Mouse (Mus musculus): ENCODE measurements around the gene Copz2. TPM values are rescaled to one million over a fixed set of nuclear protein-coding genes. Genes with fewer than 3 reads are reported as not detected.

Gene Copz2
- polyA plus RNA-seq, 1 experiment from 2014 or later, result 37.4 TPM

GRCm38 (mm10) chr11:96859635-96860034 is 10.0 kb downstream of the Copz2 start:
- no peak for DNase-seq (ENCODE audit: low spot score)
- Histone ChIP-seq H3K27me3 (replicated peaks; ENCODE audit: low read depth, poor library complexity, severe bottlenecking) (peaks cover 4% of the 10 kb centered on the region; the same call in 1 of the 2 replicates), H3K4me3 (no peak overlapping the region), H3K36me3 (replicated peaks) (no peaks in the 10 kb centered on the region), H3K9me3 (no peaks in the 10 kb centered on the region), H3K27ac (replicated peaks) (no peak overlapping the region), H3K4me1 (peaks cover 41% of the 10 kb centered on the region)
- WGBS, result 94% methylated on average over 4 of the region's 4 CpGs

GRCm38 (mm10) chr11:96860564-96860963 is 10.9 kb downstream of the Copz2 start:
- peaks cover 41% of the 10 kb centered on the region for H3K4me1 ChIP-seq
- DNase-seq (ENCODE audit: low spot score), result peak; percentile 86
- WGBS, result 9% methylated on average over 8 of the region's 8 CpGs
- no peaks in the 10 kb centered on the region for H3K36me3 ChIP-seq (replicated peaks)
- no peak overlapping the region for H3K27ac ChIP-seq (replicated peaks)
- H3K9me3 ChIP-seq, result no peaks in the 10 kb centered on the region
- peaks cover 4% of the 10 kb centered on the region; the same call in 1 of the 2 replicates for H3K27me3 ChIP-seq (replicated peaks; ENCODE audit: low read depth, poor library complexity, severe bottlenecking)
- peak overlapping the region; percentile 60; the same call in 1 of the 2 replicates for H3K4me3 ChIP-seq

GRCm38 (mm10) chr11:96861446-96861845 is 11.8 kb downstream of the Copz2 start:
- Histone ChIP-seq H3K9me3 (no peaks in the 10 kb centered on the region), H3K27me3 (replicated peaks; ENCODE audit: low read depth, poor library complexity, severe bottlenecking) (peaks cover 4% of the 10 kb centered on the region; the same call in 1 of the 2 replicates), H3K4me3 (peak overlapping the region; percentile 60), H3K36me3 (replicated peaks) (no peaks in the 10 kb centered on the region), H3K27ac (replicated peaks) (no peak overlapping the region), H3K4me1 (peaks cover 41% of the 10 kb centered on the region)
- WGBS, result 1% methylated on average over 20 of the region's 20 CpGs
- no peak for DNase-seq (ENCODE audit: low spot score)

- Histone ChIP-seq H3K27me3 (replicated peaks; ENCODE audit: low read depth, poor library complexity, severe bottlenecking) (peaks cover 4% of the 10 kb centered on the region; the same call in 1 of the 2 replicates), H3K9me3 (no peaks in the 10 kb centered on the region), H3K4me3 (peak overlapping the region; percentile 60), H3K27ac (replicated peaks) (0 out of 2 replicates have a peak overlapping the region, but pooled peaks have one; percentile 40), H3K4me1 (peaks cover 41% of the 10 kb centered on the region), H3K36me3 (replicated peaks) (no peaks in the 10 kb centered on the region)
- peak; percentile 96 for DNase-seq (ENCODE audit: low spot score)
- under 1% methylated on average over 31 of the region's 31 CpGs for WGBS
Measured at GRCm38 (mm10) chr11:96861878-96862289, 12.2 kb downstream of the Copz2 start.

GRCm38 (mm10) chr11:96862534-96862933 is 12.9 kb downstream of the Copz2 start:
- Histone ChIP-seq H3K36me3 (replicated peaks) (no peaks in the 10 kb centered on the region), H3K9me3 (no peaks in the 10 kb centered on the region), H3K4me3 (peak overlapping the region; percentile 60), H3K27me3 (replicated peaks; ENCODE audit: low read depth, poor library complexity, severe bottlenecking) (peaks cover 4% of the 10 kb centered on the region; the same call in 1 of the 2 replicates), H3K4me1 (peaks cover 41% of the 10 kb centered on the region), H3K27ac (replicated peaks) (0 out of 2 replicates have a peak overlapping the region, but pooled peaks have one; percentile 40)
- DNase-seq (ENCODE audit: low spot score), result no peak
- WGBS, result 74% methylated on average over 12 of the region's 12 CpGs

GRCm38 (mm10) chr11:96863206-96863995 is 13.7 kb downstream of the Copz2 start:
- DNase-seq (ENCODE audit: low spot score), result peak; percentile 80
- no peaks in the 10 kb centered on the region for H3K9me3 ChIP-seq
- peak overlapping the region; percentile 46 for H3K4me3 ChIP-seq
- H3K36me3 ChIP-seq (replicated peaks), result no peaks in the 10 kb centered on the region
- peaks cover 41% of the 10 kb centered on the region for H3K4me1 ChIP-seq
- H3K27ac ChIP-seq (replicated peaks), result peak overlapping the region; percentile 75
- WGBS, result 21% methylated on average over 26 of the region's 26 CpGs
- H3K27me3 ChIP-seq (replicated peaks; ENCODE audit: low read depth, poor library complexity, severe bottlenecking), result peaks cover 4% of the 10 kb centered on the region; the same call in 1 of the 2 replicates

- 14% methylated on average over 5 of the region's 5 CpGs for WGBS
- H3K27me3 ChIP-seq (replicated peaks; ENCODE audit: low read depth, poor library complexity, severe bottlenecking), result peaks cover 4% of the 10 kb centered on the region; the same call in 1 of the 2 replicates
- H3K9me3 ChIP-seq, result no peaks in the 10 kb centered on the region
- H3K4me3 ChIP-seq, result no peak overlapping the region
- peaks cover 31% of the 10 kb centered on the region for H3K4me1 ChIP-seq
- no peaks in the 10 kb centered on the region for H3K36me3 ChIP-seq (replicated peaks)
- H3K27ac ChIP-seq (replicated peaks), result peak overlapping the region; percentile 73; the same call in 1 of the 2 replicates
- peak; percentile 81 for DNase-seq (ENCODE audit: low spot score)
Measured at GRCm38 (mm10) chr11:96867149-96867548, 17.5 kb downstream of the Copz2 start.

- H3K27me3 ChIP-seq (replicated peaks; ENCODE audit: low read depth, poor library complexity, severe bottlenecking), result 0 out of 2 replicates have a peak, but pooled peaks cover 3% of the 10 kb centered on the region
- peaks cover 65% of the 10 kb centered on the region for H3K4me1 ChIP-seq
- H3K27ac ChIP-seq (replicated peaks), result peak overlapping the region; percentile 95
- 3% methylated on average over 24 of the region's 24 CpGs for WGBS
- peak; percentile 77 for DNase-seq (ENCODE audit: low spot score)
- H3K36me3 ChIP-seq (replicated peaks), result no peaks in the 10 kb centered on the region
- H3K4me3 ChIP-seq, result peak overlapping the region; percentile 46
- H3K9me3 ChIP-seq, result no peaks in the 10 kb centered on the region
Measured at GRCm38 (mm10) chr11:96872441-96873379, 23.0 kb downstream of the Copz2 start.

- H3K36me3 ChIP-seq (replicated peaks), result no peaks in the 10 kb centered on the region
- peak overlapping the region; percentile 95 for H3K27ac ChIP-seq (replicated peaks)
- peak overlapping the region; percentile 46 for H3K4me3 ChIP-seq
- peaks cover 74% of the 10 kb centered on the region for H3K4me1 ChIP-seq
- H3K9me3 ChIP-seq, result no peaks in the 10 kb centered on the region
- 0 out of 2 replicates have a peak, but pooled peaks cover 3% of the 10 kb centered on the region for H3K27me3 ChIP-seq (replicated peaks; ENCODE audit: low read depth, poor library complexity, severe bottlenecking)
- peak; percentile 69 for DNase-seq (ENCODE audit: low spot score)
- WGBS, result 9% methylated on average over 11 of the region's 11 CpGs
Measured at GRCm38 (mm10) chr11:96873601-96874140, 24.0 kb downstream of the Copz2 start.

- H3K27me3 ChIP-seq (replicated peaks; ENCODE audit: low read depth, poor library complexity, severe bottlenecking), result 0 out of 2 replicates have a peak, but pooled peaks cover 3% of the 10 kb centered on the region
- peaks cover 82% of the 10 kb centered on the region for H3K4me1 ChIP-seq
- peak overlapping the region; percentile 95 for H3K27ac ChIP-seq (replicated peaks)
- H3K4me3 ChIP-seq, result peak overlapping the region; percentile 57
- no peak for DNase-seq (ENCODE audit: low spot score)
- 4% methylated on average over 4 of the region's 4 CpGs for WGBS
- no peaks in the 10 kb centered on the region for H3K36me3 ChIP-seq (replicated peaks)
- no peaks in the 10 kb centered on the region for H3K9me3 ChIP-seq
Measured at GRCm38 (mm10) chr11:96875270-96875669, 25.6 kb downstream of the Copz2 start.

- Histone ChIP-seq H3K4me3 (peak overlapping the region; percentile 57), H3K4me1 (peaks cover 80% of the 10 kb centered on the region), H3K27ac (replicated peaks) (peak overlapping the region; percentile 95), H3K27me3 (replicated peaks; ENCODE audit: low read depth, poor library complexity, severe bottlenecking) (0 out of 2 replicates have a peak, but pooled peaks cover 3% of the 10 kb centered on the region), H3K36me3 (replicated peaks) (no peaks in the 10 kb centered on the region), H3K9me3 (no peaks in the 10 kb centered on the region)
- peak; percentile 94 for DNase-seq (ENCODE audit: low spot score)
- WGBS, result under 1% methylated on average over 35 of the region's 35 CpGs
Measured at GRCm38 (mm10) chr11:96875745-96876144, 26.1 kb downstream of the Copz2 start.

Measured in embryonic facial prominence, embryonic 10.5 days (tissue).